Mouse (Mus musculus) hindbrain, embryonic 16.5 days (tissue): Measurements from ENCODE around the gene Map3k6. TPM values are rescaled to one million over a fixed set of nuclear protein-coding genes. Genes with fewer than 3 reads are reported as not detected.
A peak's percentile ranks its signal among the peaks of the same experiment; 100 is the strongest.

Experiments used
- ATAC-seq: fragments of 200-750 bp; cut with Nextera tagmentation; 2 replicates; pipeline ENCODE4 v1.8.0; 2017; ENCODE audit warnings: moderate TSS enrichment, moderate library complexity
- H3K27ac ChIP-seq: fragments of 300-500 bp; sonication (generic); 2 replicates; pipeline ENCODE4 v1.5.1; 2014; ENCODE audit warnings: low read depth, mild to moderate bottlenecking, control low read depth, low read length, moderate library complexity
- H3K27me3 ChIP-seq: fragments of 300-500 bp; sonication (generic); replicated peaks from 2 replicates; pipeline ENCODE4 v1.6.1; 2014; ENCODE audit warnings: low read length; ENCODE audit not compliant: control insufficient read depth, insufficient read depth
- H3K36me3 ChIP-seq: fragments of 300-500 bp; sonication (generic); 2 replicates; pipeline ENCODE4 v1.6.1; 2014; ENCODE audit warnings: mild to moderate bottlenecking, low read length, moderate library complexity, mixed read lengths; ENCODE audit not compliant: control insufficient read depth, insufficient read depth
- H3K4me1 ChIP-seq: fragments of 300-500 bp; sonication (generic); 2 replicates; pipeline ENCODE4 v1.6.1; 2014; ENCODE audit warnings: low read depth, low read length; ENCODE audit not compliant: control insufficient read depth, insufficient read depth
- H3K4me2 ChIP-seq: fragments of 300-500 bp; sonication (generic); 2 replicates; pipeline ENCODE4 v1.6.1; 2014; ENCODE audit warnings: mild to moderate bottlenecking, low read length, control low read depth, moderate library complexity
- H3K4me3 ChIP-seq: fragments of 300-500 bp; sonication (generic); 2 replicates; pipeline ENCODE4 v1.5.1; 2014; ENCODE audit warnings: mild to moderate bottlenecking, low read length, control low read depth, moderate library complexity
- H3K9ac ChIP-seq: fragments of 300-500 bp; sonication (generic); 2 replicates; pipeline ENCODE4 v1.6.1; 2014; ENCODE audit warnings: low read depth, mild to moderate bottlenecking, control low read depth, low read length, moderate library complexity
- H3K9me3 ChIP-seq: fragments of 300-500 bp; sonication (generic); 2 replicates; pipeline ENCODE4 v1.6.1; 2014; ENCODE audit warnings: mild to moderate bottlenecking, low read length, moderate library complexity; ENCODE audit not compliant: control insufficient read depth
- WGBS: fragments of 180-500 bp; shearing (Covaris S2); extraction: QIAGEN DNeasy Blood & Tissue Kit; methylation state at CpG from one replicate; pipeline ENCODE4 v1.1.7; 2014; 5-methylcytosine and 5-hydroxymethylcytosine counted together
- polyA plus RNA-seq: library from polyadenylated mRNA; unstranded; fragments of >200 nt; fragmentation: Nextera tagmentation; extraction: Ambion mirVana; gene quantifications from 2 replicates; pipeline ENCODE4 v1.2.1, GENCODE M21; 2015

Gene Map3k6
- polyA plus RNA-seq, 1 experiment from 2014 or later, result 4.2 TPM

GRCm38 (mm10) chr4:133226073-133226472, 14.5 kb upstream of the Map3k6 start:
- no peak overlapping the region for H3K4me3 ChIP-seq
- 67% methylated on average over 10 of the region's 10 CpGs for whole genome bisulfite sequencing

GRCm38 (mm10) chr4:133227636-133228035, 13.0 kb upstream of the Map3k6 start:
- no peak overlapping the region for H3K9ac ChIP-seq
- no peak for ATAC-seq
- no peaks in the 10 kb centered on the region for H3K4me1 ChIP-seq
- H3K9me3 ChIP-seq, result no peaks in the 10 kb centered on the region
- WGBS, result 43% methylated on average over 8 of the region's 8 CpGs
- H3K36me3 ChIP-seq, result no peaks in the 10 kb centered on the region
- H3K27me3 ChIP-seq, result no peaks in the 10 kb centered on the region
- no peak overlapping the region for H3K4me2 ChIP-seq
- no peak overlapping the region for H3K27ac ChIP-seq
- no peak overlapping the region for H3K4me3 ChIP-seq

More at GRCm38 (mm10) chr4:133226073-133226472, 14.5 kb upstream of the Map3k6 start:
- no peak for ATAC-seq
- Histone ChIP-seq H3K27ac (no peak overlapping the region), H3K27me3 (peaks cover 4% of the 10 kb centered on the region; the same call in 1 of the 2 replicates), H3K4me2 (no peak overlapping the region), H3K36me3 (no peaks in the 10 kb centered on the region), H3K9ac (no peak overlapping the region), H3K4me1 (no peaks in the 10 kb centered on the region), H3K9me3 (no peaks in the 10 kb centered on the region)

GRCm38 (mm10) chr4:133229582-133229981, 11.0 kb upstream of the Map3k6 start:
- H3K27ac ChIP-seq, result no peak overlapping the region; the same call in 1 of the 2 replicates
- no peak overlapping the region for H3K9ac ChIP-seq
- no peak for ATAC-seq
- WGBS, result 47% methylated on average over 8 of the region's 8 CpGs
- no peaks in the 10 kb centered on the region for H3K9me3 ChIP-seq
- no peaks in the 10 kb centered on the region for H3K27me3 ChIP-seq
- no peak overlapping the region for H3K4me2 ChIP-seq
- H3K4me1 ChIP-seq, result no peaks in the 10 kb centered on the region
- no peak overlapping the region for H3K4me3 ChIP-seq
- H3K36me3 ChIP-seq, result no peaks in the 10 kb centered on the region

GRCm38 (mm10) chr4:133233285-133233976, 7.2 kb upstream of the Map3k6 start:
- Histone ChIP-seq H3K4me2 (no peak overlapping the region), H3K9me3 (no peaks in the 10 kb centered on the region), H3K9ac (no peak overlapping the region), H3K27ac (no peak overlapping the region), H3K4me1 (no peaks in the 10 kb centered on the region), H3K4me3 (no peak overlapping the region), H3K36me3 (no peaks in the 10 kb centered on the region), H3K27me3 (peaks cover 2% of the 10 kb centered on the region; the same call in 1 of the 2 replicates)
- 39% methylated on average over 10 of the region's 10 CpGs for WGBS
- no peak for ATAC-seq

- Histone ChIP-seq H3K9ac (no peak overlapping the region), H3K4me2 (no peak overlapping the region), H3K4me1 (no peaks in the 10 kb centered on the region), H3K27ac (no peak overlapping the region), H3K9me3 (no peaks in the 10 kb centered on the region), H3K36me3 (no peaks in the 10 kb centered on the region), H3K27me3 (peaks cover 3% of the 10 kb centered on the region), H3K4me3 (no peak overlapping the region)
- WGBS, result 57% methylated on average over 5 of the region's 5 CpGs
- no peak for ATAC-seq
These were observed 5.8 kb upstream of the Map3k6 start for GRCm38 (mm10) chr4:133234771-133235170.

GRCm38 (mm10) chr4:133235415-133235814, 5.2 kb upstream of the Map3k6 start:
- Histone ChIP-seq H3K27me3 (peaks cover 9% of the 10 kb centered on the region), H3K9me3 (no peaks in the 10 kb centered on the region), H3K27ac (no peak overlapping the region), H3K4me1 (no peaks in the 10 kb centered on the region), H3K36me3 (no peaks in the 10 kb centered on the region), H3K9ac (no peak overlapping the region), H3K4me3 (no peak overlapping the region), H3K4me2 (no peak overlapping the region)
- no peak for ATAC-seq
- WGBS, result 82% methylated on average over 5 of the region's 5 CpGs

GRCm38 (mm10) chr4:133237911-133238310, 2.7 kb upstream of the Map3k6 start:
- no peaks in the 10 kb centered on the region for H3K36me3 ChIP-seq
- no peaks in the 10 kb centered on the region for H3K9me3 ChIP-seq
- ATAC-seq, result no peak
- peaks cover 23% of the 10 kb centered on the region for H3K27me3 ChIP-seq
- peaks cover 7% of the 10 kb centered on the region for H3K4me1 ChIP-seq
- H3K27ac ChIP-seq, result no peak overlapping the region
- WGBS, result 84% methylated on average over 4 of the region's 4 CpGs
- H3K9ac ChIP-seq, result no peak overlapping the region
- H3K4me3 ChIP-seq, result no peak overlapping the region
- no peak overlapping the region for H3K4me2 ChIP-seq

GRCm38 (mm10) chr4:133240934-133241908, 603 bp downstream of the Map3k6 start:
- H3K27me3 ChIP-seq, result peaks cover 37% of the 10 kb centered on the region
- under 1% methylated on average over 73 of the region's 78 CpGs for WGBS
- ATAC-seq, result peak; percentile 93

GRCm38 (mm10) chr4:133241910-133242309, 1.3 kb downstream of the Map3k6 start:
- peaks cover 7% of the 10 kb centered on the region for H3K4me1 ChIP-seq
- H3K27ac ChIP-seq, result no peak overlapping the region
- H3K27me3 ChIP-seq, result peaks cover 42% of the 10 kb centered on the region
- 33% methylated on average over 11 of the region's 11 CpGs for WGBS
- peak overlapping the region; percentile 90 for H3K4me2 ChIP-seq
- H3K4me3 ChIP-seq, result peak overlapping the region; percentile 64
- H3K9me3 ChIP-seq, result no peaks in the 10 kb centered on the region
- H3K9ac ChIP-seq, result no peak overlapping the region
- H3K36me3 ChIP-seq, result no peaks in the 10 kb centered on the region
- peak; percentile 14; the same call in 1 of the 2 replicates for ATAC-seq

More at GRCm38 (mm10) chr4:133240934-133241908, 603 bp downstream of the Map3k6 start:
- no peaks in the 10 kb centered on the region for H3K36me3 ChIP-seq
- peaks cover 7% of the 10 kb centered on the region for H3K4me1 ChIP-seq
- H3K9me3 ChIP-seq, result no peaks in the 10 kb centered on the region
- peak overlapping the region; percentile 64 for H3K4me3 ChIP-seq
- H3K4me2 ChIP-seq, result peak overlapping the region; percentile 90
- peak overlapping the region; percentile 77 for H3K9ac ChIP-seq
- H3K27ac ChIP-seq, result peak overlapping the region; percentile 54; the same call in 1 of the 2 replicates
